Mouse (Mus musculus) bone marrow macrophage, adult 2 months (primary cell): Measurements from ENCODE around the gene Ric1.
A peak's percentile ranks its signal among the peaks of the same experiment; 100 is the strongest.

ENCODE experiments used
- CTCF ChIP-seq: IDR thresholded peaks from 2 replicates; pipeline ENCODE4 v1.5.1; 2012; ENCODE audit warnings: low read depth, mild to moderate bottlenecking, low read length, moderate library complexity
- POLR2A ChIP-seq: IDR thresholded peaks from 2 replicates; pipeline ENCODE4 v1.6.1; 2012; ENCODE audit warnings: mild to moderate bottlenecking, low read depth, low read length, borderline replicate concordance

- TF ChIP-seq POLR2A: 0 out of 2 replicates have a peak, but pooled peaks have one; percentile 17
- TF ChIP-seq CTCF: no peak
Measured at GRCm38 (mm10) chr19:29647651-29648549, 125.8 kb downstream of the Ric1 start, which contains the start of gene Ermp1.
